Mouse (Mus musculus): ENCODE measurements around the gene Taldo1.
"Not testable (repeated sequence)": the region's sequence is repeated elsewhere in the genome, so short reads cannot be mapped to it uniquely, and the experiment has no call there.

Gene Taldo1

DNA sequence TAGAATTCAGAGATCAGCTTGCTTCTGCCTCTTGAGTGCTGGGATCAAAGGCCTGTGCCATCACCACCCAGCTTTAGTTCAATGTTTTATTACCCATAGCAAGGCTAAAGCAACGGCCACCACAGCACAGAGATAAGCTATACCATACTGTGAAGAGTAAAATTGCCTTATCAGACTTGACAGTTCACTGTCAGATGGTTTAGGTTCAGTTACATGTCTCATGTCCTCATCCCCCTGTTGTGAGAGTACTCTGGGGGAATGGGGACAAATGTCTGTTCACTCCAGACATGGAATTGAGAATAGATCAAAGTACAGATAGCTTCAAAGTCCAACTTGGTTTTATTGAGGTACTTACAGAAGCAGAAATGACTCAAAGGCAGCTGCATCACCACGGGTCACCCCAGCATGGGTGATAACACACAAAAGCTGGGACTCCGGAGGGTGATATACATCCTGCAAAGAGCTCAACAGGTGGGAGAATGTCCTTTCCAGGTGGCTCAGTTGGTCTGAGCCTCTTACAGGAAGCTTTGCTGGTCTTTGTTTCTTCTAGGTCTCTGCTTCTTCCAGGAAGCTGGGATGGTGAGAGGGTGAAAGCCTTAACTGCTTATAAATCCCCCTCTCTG, 3.4 kb upstream of the Taldo1 start:
- no peak for DNase-seq

DNA sequence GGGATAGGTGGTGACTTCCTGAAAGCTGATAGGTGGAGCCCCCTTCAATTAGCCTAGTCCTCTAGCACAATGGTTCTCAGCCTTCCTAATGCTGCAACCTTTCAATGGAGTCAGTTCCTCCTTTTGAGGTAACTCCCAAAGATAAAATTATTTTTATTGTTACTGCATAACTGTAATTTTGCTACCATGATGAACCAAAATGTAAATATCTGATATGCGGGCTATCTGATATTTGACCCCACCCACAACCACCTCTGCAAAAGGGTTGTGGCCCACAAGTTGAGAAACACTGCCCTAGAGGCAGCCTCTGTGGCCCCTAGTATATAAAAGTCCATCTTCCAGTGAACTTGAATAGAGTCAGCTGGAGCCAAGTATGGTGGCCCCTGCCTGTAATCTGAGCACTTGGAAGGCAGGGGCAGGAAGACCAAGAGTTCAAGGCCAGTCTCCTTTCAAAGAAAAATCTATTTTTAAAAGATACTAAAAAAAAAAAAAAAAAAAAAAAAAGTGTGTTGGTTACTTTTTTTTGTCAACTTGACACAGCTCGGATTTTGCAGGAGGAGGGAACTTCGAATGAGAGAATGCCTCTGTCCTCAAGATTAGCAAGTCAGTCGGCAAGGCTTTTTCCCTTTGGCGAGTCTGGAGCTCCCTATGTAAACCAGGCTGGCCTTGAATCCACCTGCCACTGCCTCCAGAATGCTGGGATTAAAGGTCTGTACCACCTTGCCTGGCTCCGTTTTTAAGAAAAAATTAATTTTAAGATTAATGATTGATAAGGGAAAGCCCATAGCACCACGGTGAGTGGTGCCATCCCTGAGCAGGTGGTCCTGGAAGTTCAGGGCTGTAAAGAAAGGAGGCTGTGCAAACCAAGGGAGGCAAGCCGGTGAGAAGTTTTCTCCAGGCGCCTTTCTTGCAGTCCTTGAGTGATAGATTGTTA, 1.4 kb upstream of the Taldo1 start:
- no peak for DNase-seq

DNA sequence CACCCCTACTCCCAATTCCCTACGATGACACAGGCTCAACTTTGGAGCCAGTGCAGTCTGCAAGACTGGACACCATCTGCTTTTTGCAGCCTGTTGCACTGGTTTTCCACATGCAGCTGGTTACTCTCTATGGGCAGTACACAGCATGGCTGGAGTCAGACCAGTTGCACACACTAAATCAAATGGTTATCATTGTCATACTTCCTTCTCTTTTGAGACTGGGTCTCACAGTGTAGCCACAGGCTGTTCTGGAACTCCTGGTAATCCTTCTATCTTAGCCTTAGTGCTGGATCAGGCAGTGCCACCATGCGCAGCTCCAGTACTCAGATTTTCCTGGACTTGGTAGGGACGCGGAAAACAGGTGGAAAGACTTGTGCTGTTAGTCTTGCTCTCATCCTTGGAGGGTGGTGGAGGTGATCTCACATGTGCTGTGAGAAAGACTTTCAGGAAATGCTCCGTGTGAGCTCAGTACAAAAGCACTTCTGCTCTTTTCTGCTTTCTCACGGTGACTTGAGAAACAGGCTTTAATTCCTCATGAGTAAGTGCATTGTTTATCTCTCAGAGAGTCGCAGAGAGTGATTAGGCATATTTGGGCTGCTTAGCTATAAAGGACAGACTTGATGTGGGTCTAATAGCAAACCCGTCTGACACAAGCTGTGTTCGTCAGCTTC, 688 bp downstream of the Taldo1 start:
- no peak for DNase-seq

DNA sequence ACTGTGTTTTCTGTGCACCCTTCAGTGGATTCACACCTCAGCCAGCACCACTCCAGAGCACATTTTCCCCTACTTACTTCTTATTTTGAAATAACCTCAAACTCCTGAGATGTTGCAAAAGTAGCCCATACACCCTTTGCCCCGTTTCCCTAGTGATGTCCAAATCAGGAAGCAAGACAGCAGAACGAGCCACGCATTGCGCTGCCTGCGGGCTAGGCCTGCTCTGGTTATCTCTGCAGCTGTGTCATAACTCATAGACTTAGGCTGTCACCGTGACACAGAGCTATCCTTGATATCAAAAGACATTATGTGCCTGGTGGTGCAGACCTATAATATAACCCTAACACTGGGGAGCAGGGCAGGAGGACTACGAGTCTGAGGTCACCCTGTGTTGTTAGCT, 2.2 kb downstream of the Taldo1 start:
- DNase-seq = no peak

DNA sequence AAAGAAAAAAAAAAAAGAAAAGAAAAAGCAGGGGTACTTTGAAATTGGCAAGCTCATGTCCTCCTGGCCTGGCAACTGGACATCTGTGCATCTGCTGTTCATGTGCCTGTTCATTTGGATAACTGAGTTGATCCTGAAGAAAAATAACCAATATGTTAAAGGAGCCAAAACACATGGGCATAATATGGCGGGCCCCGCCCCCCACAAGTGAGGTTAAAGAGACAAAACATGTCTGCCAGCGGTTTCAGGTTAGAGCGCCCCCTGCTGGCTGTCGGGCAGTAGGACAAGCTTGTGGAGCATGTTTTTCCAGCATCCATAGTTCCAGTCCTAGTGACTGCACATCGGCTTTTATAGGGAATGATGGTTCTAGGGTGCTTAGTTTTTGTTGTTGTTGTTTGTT, 2.8 kb downstream of the Taldo1 start:
- peak; percentile 60 for DNase-seq

DNA sequence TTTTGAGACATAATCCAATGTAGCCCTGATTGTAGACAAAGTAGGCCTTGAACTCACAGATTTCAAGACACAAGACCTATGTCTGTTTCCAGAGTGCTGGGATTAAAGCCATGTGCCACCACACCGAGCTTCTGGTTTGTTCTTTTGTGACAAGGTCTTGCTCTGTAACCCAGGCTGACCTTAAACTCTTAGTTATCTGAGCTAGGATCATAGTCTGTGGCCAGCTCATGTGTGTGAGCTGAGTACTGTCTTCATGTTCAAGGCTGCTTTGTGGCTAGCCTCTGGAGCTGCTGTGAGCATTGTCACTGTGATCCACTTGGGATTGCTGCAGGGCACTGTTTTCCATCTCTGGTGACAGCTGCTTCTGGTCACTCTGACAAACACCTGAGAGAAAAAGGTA, 3.3 kb downstream of the Taldo1 start:
- DNase-seq = no peak

DNA sequence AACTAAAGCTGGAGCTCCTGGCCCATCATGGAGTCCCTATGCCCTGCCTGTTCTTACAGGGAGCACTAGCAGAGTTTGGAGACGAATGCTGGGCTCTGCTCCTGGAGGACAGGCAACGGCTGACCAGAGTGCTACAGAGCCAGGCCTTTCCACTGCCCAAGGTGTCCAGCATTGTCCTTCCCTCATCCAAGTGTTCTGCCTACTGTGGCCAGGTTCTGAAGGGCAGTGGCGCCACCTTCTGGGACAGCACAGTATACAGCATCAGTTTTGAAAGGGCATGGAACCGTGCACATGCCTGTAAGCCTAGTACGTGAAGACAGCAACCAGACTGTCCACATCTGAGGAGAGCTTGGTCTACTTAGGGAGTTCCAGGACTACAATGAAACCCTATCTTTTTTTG, 11.3 kb downstream of the Taldo1 start:
- DNase-seq = peak; percentile 70

DNA sequence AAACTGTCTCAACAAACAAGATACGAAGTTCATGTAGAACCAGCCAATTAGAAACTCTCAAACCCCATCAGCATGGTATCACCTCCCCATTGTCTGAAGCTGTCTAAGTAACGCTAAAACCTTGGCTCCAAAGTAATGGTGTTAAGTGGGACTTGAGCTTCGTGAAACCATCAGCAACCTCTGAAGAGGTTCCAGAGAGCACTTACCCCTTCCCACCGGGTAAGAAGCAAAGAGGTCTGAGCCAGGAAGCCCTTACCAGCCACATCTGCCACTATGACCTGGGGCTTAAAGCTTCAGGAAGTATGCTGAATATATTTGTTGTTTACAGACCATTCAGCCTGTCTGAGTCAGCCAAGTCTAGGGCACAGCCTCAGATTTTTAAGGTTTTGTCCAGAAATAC, 13.5 kb downstream of the Taldo1 start:
- DNase-seq = no peak

DNA sequence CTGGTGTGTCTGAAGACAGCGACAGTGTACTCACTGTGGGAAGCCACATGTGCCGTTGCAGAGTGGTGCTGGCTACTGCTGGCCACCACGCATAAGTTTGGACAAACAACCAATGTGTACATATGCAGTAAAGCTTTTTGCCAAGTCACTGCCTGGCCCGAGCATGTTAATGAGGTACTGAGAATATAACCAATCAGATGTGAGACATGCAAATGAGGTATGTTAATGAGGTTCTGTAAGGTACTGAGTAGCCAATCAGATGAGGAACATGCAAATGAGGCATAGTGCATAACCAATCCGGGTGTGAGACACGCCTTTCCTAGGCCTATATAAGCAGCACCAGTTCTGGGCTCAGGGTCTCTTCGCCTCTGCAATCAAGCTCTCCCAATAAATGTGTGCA, 15.7 kb downstream of the Taldo1 start:
- DNase-seq = not testable (repeated sequence)

DNA sequence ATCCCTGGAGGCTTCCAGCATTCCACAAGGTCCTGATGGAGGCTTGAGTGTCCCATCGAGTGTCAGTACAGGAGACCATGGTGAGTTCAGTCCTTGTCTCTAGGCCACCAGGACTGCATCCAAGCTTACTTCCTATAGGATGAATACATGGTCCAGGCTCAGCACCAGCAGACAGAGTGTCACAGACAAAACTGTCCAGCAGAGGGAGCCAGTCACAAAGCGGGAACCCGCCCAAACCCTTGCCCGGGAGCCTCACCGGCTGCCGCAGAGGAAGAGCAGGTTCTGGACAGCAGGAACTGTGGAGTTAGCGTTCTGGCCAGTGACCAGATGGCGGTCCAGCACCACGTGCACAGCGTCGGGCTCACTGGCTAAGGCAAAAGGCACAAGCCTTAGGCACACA, 16.8 kb downstream of the Taldo1 start:
- DNase-seq = peak; percentile 95

DNA sequence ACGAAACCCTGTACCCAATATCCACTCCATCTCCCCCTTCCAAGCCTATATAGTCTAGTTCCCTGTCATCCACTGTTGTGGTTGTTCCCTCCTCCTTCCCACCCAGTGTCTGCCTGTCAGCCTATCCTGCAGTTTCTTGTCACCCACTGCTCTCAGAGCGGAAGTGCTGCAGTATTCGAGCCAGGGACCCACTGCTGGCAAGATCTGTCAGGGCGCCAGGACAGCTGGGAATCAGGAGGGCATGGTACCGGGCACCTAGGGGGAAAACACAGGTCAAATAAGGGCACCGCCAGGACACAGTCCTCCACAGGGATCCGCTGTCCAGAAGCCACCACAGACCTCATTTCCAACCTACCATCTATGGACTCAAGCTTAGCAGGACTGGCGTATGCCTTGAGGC, 18.6 kb downstream of the Taldo1 start:
- DNase-seq = peak; percentile 61

DNA sequence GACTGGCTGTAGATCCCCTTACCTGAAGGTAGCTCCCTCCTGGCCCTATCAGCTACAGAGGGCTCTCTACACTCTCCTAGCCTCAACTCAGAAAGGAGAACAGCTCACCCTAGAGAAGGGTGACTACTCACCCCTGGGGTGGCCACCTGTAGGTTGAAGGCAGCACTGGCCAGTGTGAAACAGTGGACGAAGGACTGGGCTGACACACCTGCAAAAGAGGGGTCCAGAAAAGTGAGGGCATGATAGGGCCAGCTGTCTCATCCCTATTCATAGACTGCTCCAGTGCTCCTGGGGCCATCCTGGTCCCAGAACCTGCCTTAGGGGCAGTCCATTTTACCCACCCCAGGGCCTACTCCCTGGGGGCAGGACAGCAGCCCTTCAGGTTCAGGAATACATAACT, 19.7 kb downstream of the Taldo1 start:
- DNase-seq = peak; percentile 51

DNA sequence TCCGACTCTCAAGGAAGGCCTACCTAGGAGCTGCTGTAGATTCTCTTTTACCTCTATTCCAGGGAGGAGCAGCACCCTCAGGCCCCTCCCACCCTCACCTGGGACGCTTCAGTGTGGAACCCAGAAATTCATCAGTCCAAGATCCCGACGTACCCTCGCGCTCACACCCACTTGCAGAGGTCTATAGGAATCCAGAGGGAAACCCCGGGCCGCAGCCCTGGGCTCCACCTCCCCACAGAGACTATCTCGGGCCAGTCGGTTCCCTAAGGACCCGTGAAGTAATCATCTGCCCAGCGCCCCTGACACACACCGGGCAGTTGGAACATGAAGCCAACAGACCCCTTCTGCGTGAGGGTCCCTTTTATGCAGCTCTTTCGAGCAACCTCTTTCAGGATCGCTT, 21.3 kb downstream of the Taldo1 start:
- peak; percentile 70 for DNase-seq

DNA sequence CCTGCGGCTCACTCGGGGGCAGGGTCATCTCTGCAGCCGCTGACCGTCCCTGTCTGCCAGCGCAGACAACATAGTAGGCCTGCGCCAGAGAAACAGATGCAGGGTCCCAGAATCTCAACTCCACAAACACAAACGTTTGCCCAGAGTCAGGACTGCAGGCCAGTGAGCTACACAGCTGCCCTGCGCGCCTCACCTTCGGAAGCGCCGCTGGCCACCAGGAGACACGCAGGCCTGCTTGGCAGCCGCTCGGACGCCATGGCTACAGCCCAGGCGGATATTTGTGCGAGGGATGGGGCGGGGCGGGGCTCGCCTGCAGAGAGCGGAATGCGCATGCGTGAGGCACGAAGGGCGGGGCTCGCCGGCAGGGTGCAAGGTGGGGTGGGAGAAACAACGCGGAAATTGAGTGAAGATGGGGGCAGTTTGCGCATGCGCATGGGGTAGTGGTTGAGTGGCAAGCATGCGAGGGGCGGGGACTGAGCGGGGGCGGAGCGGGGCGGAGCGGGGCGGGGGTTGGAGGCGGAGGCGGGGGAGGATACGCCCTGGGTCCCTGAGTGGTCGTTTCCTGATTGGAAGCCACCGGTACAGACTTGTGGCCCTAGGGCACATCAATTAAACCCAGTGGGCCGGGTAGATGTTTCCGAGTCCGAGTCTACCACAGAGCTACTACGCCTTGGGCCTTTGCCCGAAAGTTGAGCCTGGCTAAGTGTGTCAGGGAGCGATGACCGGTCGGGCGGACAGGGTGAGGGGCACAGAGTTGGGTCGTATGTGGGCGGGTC, 22.0 kb downstream of the Taldo1 start, which contains the start of gene Gatd1:
Gatd1 (minus strand) TSS at position 328 of the 776 bp plus-strand sequence.
- DNase-seq = peak; percentile 98

DNA sequence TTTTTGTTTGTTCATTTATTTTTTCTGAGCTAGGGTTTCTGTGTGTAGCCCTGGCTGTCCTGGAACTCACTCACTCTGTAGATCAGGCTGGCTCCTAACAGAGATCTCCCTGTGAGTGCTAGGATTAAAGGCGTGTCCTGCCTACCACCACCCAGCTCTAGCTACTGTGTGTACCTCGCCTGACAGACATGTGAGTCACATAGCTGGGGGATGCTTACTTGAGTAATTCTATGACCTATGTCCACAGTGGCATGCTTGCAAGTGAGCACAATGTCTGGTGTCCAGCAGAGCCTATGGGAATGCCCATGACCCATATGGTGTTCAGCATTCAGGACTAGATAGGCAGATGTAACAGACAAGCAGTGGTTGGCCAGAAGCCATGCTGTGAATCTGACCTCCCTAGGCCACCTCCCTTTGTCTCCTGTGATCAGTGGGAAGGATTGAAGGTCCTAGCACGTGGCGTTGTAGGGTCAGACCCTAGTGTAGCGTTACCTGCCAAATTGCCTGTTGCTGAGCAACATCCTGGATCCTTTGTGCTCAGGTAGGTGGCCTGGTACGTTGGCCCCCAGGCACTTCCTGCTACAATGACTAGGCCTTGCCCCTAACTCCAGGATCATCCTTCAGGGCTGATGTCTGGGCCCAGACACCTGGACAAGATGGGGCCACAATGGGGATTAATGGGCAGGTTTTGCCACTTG, 24.3 kb downstream of the Taldo1 start:
- peak; percentile 57 for DNase-seq

DNA sequence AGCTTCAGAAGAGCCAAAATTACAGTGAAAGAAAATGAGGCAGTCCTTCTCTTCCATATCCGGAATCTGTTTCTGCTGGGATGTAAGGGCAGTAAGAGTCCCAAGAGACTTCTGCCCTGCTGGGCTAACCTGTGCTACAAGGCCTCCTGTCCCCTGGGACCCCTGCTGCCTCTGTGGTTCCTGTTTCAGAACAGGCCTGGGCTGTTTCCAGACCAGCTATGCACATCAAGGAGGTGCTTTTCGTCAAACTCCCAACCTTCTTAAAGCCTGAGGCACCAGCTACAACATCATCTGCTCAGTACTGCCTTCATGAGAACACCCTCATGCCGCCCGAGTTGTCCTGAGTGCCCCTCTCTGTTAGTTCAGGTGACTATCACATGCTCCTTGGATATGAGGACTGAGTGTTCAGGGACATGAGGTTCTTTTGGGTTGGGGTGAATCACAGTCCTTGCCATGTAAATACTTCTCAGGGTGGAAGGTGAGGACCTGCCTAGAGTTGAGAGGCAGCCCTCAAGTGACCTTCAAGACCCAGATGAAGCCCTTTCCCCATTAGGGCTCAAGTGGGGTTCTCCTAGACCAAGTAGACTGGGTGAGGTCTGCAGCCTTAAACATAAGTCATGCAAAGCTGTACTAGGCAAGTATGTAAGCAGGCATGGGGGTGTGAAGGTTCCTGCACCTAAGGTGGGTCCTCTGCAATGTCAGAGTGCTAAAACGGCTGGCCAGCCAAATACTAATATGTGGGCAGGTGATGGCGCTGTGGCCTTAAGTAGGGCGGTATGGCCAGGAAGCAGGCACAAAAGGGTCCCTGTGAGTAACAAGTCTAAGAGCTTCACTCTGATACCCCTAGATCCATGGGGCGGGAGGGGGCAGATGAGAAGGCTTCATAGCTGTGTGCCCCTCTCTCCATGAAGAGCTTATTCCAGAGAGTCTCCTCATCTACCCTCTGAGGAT, 26.0 kb downstream of the Taldo1 start:
- no peak for DNase-seq

DNA sequence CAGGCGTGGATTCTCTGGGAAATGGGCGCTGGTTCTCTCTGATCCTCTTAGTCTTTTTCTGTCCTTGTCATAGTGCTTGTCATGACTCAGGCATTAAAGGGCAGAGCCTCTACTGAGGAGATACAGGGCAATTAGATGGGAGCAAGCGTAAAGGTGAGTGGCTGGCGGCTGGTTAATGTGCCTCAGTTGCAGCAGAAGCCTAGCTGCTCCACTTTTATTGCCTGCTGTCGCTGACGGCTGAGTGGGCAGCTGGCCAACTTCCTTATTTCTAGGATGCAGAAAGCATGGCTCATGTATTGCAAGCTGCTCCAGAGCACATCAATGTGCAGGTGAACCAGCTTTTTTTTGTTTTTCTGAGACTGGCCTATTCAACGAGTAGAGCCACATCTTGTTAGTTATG, 27.0 kb downstream of the Taldo1 start:
- peak; percentile 57 for DNase-seq

DNA sequence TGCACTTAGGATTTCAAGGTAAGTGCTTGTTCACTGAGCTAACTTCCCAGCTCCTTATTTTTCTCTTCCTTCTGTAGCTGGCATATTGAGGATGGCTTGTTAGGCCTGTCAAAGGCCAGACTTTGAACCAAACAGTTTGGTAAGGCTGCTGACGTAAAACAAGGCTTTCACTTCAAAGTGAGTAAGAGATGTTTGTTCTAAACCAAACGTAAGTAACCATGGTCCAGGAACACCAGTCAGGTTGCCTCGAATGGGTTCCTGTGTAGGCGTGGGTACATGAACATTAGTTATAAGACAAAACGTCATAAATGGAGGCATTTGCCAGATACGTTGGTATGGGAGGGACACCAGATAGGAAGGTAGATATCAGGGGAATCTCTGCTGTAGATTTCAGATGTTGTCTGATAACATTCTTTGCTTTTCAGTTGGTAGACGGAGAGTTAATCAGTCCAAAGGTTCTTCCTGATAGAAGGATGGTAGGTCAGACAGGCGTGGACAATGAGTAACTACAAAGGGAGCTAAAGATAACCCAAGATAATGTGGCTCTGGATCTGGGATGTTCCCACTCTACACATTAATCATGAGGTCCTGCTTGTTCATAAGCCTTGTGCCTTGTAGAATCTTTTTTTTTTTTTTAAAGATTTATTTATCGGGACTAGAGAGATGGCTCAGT, 28.2 kb downstream of the Taldo1 start:
- no peak for DNase-seq

DNA sequence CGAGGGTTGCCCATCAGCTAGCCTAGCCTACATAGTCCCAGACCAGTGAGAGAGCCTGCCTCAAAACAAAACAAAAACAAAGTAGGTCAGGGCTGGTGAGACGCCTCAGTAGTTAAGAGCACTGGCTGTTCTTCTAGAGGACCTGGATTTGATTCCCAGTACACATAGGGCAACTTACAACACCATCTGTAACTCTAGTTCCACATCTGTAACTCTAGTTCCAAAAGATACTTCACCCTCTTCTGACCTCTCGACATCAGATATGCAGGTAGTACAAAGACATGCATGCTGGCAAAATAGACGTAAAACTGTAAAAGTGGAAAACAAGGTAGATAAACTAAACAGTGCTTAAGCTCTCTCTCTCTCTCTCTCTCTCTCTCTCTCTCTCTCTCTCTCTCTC, 31.8 kb downstream of the Taldo1 start:
- no peak for DNase-seq

DNA sequence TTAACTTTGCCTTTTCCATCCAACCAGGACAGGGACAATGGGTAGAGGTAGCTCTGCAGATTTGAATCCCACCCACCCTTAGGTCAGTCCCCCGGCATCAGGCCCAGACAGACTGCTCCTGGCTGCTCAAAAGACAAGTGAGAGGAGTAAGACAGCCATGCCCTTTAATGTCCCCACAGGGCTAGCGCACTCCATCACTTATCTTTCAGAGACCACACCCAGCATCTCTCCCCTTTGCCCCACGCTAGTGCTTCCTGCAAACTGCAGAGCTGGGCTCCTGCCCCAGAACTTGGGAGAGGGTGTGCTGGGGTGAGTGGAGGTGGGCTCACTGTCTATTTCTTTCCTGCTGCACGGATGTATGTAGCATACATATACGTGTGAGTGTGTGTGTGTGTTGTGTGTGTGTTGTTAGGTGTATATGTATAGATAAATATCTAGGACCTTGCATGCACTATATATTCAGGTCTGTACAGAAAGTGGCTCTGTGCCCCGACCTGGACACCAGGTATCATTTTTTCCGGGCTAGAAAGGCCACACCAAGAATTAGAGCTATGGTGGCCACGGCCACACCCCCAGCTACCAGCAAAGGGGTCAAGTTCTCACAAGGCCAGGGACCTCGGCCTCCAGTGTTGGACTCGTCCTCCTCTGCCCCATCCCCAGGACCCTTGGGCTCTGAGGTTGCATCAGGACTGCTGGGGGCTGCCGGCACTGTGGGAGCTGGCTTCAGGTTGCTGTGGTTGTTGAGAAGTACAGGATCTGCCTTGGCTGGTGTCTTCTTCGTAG, 35.1 kb downstream of the Taldo1 start:
- peak; percentile 57 for DNase-seq

Data from cerebellum, adult 9-11 months (tissue).